Mouse (Mus musculus) olfactory bulb, adult 2 months (tissue): Measurements from ENCODE around the gene Prss54.

Source experiments
- CTCF ChIP-seq: fragments of 200-500 bp; IDR thresholded peaks from 2 replicates; pipeline ENCODE4 v1.5.1; 2012; ENCODE audit warnings: low read depth, mild to moderate bottlenecking, low read length, moderate library complexity; ENCODE audit not compliant: insufficient read depth
- POLR2A ChIP-seq: fragments of 200-500 bp; IDR thresholded peaks from 2 replicates; pipeline ENCODE4 v1.6.1; 2012; ENCODE audit warnings: mild to moderate bottlenecking, low read depth, low read length, moderate library complexity; ENCODE audit not compliant: insufficient read depth

- TF ChIP-seq CTCF (no peak), POLR2A (no peak)
Observed at GRCm38 (mm10) chr8:95602168-95602567, 26.0 kb upstream of the Prss54 start.
